Mouse (Mus musculus) heart, embryonic 11.5 days (tissue): ENCODE data around the gene Cox17. TPM values are rescaled to one million over a fixed set of nuclear protein-coding genes. Genes with fewer than 3 reads are reported as not detected.

Experiments
- ATAC-seq: fragments of 200-750 bp; cut with Nextera tagmentation; replicated peaks from 2 replicates; pipeline ENCODE4 v1.8.0; 2017; ENCODE audit warnings: moderate library complexity; ENCODE audit not compliant: insufficient number of reproducible peaks, low FRiP score, low TSS enrichment
- H3K27ac ChIP-seq: fragments of 300-500 bp; sonication (generic); 2 replicates; pipeline ENCODE4 v1.5.1; 2014; ENCODE audit warnings: mild to moderate bottlenecking, low read depth, low read length
- H3K27me3 ChIP-seq: fragments of 300-500 bp; sonication (generic); 2 replicates; pipeline ENCODE4 v1.6.1; 2014; ENCODE audit warnings: mild to moderate bottlenecking, low read length, mixed read lengths; ENCODE audit not compliant: control insufficient read depth, insufficient read depth
- H3K36me3 ChIP-seq: fragments of 300-500 bp; sonication (generic); 2 replicates; pipeline ENCODE4 v1.6.1; 2014; ENCODE audit warnings: mild to moderate bottlenecking, low read length, moderate library complexity, mixed read lengths; ENCODE audit not compliant: control insufficient read depth, insufficient read depth
- H3K4me1 ChIP-seq: fragments of 300-500 bp; sonication (generic); 2 replicates; pipeline ENCODE4 v1.6.1; 2014; ENCODE audit warnings: low read length; ENCODE audit not compliant: control insufficient read depth, insufficient read depth
- H3K4me2 ChIP-seq: fragments of 300-500 bp; sonication (generic); 2 replicates; pipeline ENCODE4 v1.6.1; 2014; ENCODE audit warnings: mild to moderate bottlenecking, moderate library complexity
- H3K4me3 ChIP-seq: fragments of 300-500 bp; sonication (generic); 2 replicates; pipeline ENCODE4 v1.5.1; 2014; ENCODE audit warnings: low read depth, low read length
- H3K9ac ChIP-seq: fragments of 300-500 bp; sonication (generic); 2 replicates; pipeline ENCODE4 v1.6.1; 2014; ENCODE audit warnings: mild to moderate bottlenecking, low read depth, low read length, moderate library complexity
- H3K9me3 ChIP-seq: fragments of 300-500 bp; sonication (generic); replicated peaks from 2 replicates; pipeline ENCODE4 v1.6.1; 2016; ENCODE audit warnings: low read length; ENCODE audit not compliant: control insufficient read depth
- WGBS: fragments of 180-500 bp; shearing (Covaris S2); extraction: QIAGEN DNeasy Blood & Tissue Kit; methylation state at CpG from one replicate; pipeline ENCODE4 v1.1.7; 2014; ENCODE audit not compliant: insufficient replicate concordance; 5-methylcytosine and 5-hydroxymethylcytosine counted together
- polyA plus RNA-seq: library from polyadenylated mRNA; unstranded; fragments of >200 nt; fragmentation: Nextera tagmentation; extraction: Ambion mirVana; gene quantifications from 2 replicates; pipeline ENCODE4 v1.2.1, GENCODE M21; 2014

Cox17 gene
- polyA plus RNA-seq, 1 experiment from 2014 or later = 314 TPM

DNA sequence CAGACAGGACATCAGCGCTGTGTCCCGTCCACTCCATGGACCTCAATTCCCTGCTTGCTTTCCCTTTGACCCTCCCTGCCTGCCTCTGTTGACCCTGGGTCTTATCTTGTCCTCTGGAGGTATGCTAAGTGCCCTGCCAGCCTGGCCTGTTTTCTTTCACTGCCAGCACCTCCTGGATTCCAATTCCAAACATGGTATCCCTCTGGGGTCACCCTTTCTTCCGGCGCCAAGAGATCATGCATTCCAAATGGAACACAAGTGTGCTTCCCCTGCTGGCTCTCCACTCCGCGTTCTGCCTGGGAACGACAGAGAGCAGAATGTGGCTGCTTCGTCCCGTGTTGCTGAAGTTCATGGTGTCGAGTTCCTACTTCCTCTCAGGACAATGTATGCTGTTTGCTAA, 15.1 kb downstream of the Cox17 start, which contains the start of gene Popdc2:
Gene Popdc2, plus strand, starts transcription at position 277 of the 400 bp plus-strand sequence.
- H3K27me3 ChIP-seq = no peaks in the 10 kb centered on the region
- H3K4me2 ChIP-seq = peak within 1 kb of the TSS; percentile 68
- peaks cover 32% of the 10 kb centered on the region for H3K4me1 ChIP-seq
- H3K9me3 ChIP-seq = no peaks in the 10 kb centered on the region
- H3K9ac ChIP-seq = peak within 1 kb of the TSS; percentile 86
- H3K4me3 ChIP-seq = peak within 1 kb of the TSS; percentile 66
- WGBS = 11% methylated on average over 10 of the region's 10 CpGs
- peak within 1 kb of the TSS; percentile 99 for H3K27ac ChIP-seq
- H3K36me3 ChIP-seq = 0 out of 2 replicates have a peak, but pooled peaks cover under 1% of the 10 kb centered on the region
- ATAC-seq = peak; percentile 73

GRCm38 (mm10) chr16:38362493-38363255, 15.9 kb downstream of the Cox17 start:
- no peaks in the 10 kb centered on the region for H3K36me3 ChIP-seq
- H3K4me2 ChIP-seq = peak overlapping the region; percentile 68
- peak overlapping the region; percentile 66 for H3K4me3 ChIP-seq
- 33% methylated on average over 20 of the region's 20 CpGs for whole genome bisulfite sequencing
- peak overlapping the region; percentile 86 for H3K9ac ChIP-seq
- no peaks in the 10 kb centered on the region for H3K9me3 ChIP-seq
- H3K27me3 ChIP-seq = no peaks in the 10 kb centered on the region
- ATAC-seq = no peak; the same call in 1 of the 2 replicates
- H3K27ac ChIP-seq = peak overlapping the region; percentile 99
- H3K4me1 ChIP-seq = peaks cover 32% of the 10 kb centered on the region

DNA sequence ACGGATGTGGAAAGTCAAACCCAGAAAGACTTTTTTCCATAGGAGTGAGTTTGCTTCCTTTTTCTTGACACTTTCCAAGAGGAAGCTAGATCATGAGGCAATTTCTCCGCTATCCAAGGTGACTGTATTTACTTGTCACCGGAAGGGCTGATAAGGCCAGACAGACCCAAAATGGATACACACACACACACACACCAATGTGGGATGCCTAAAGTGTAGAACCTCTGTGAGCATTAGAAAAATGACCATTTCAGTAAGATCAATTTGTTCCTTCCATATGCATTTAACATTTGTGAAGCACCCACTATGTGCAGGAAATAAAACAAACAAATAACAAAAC, 16.4 kb downstream of the Cox17 start:
- Histone ChIP-seq H3K36me3 (no peaks in the 10 kb centered on the region), H3K4me1 (peaks cover 32% of the 10 kb centered on the region), H3K4me3 (peak overlapping the region; percentile 66), H3K9me3 (no peaks in the 10 kb centered on the region), H3K27ac (peak overlapping the region; percentile 99), H3K4me2 (peak overlapping the region; percentile 68), H3K27me3 (no peaks in the 10 kb centered on the region), H3K9ac (peak overlapping the region; percentile 86)
- 12% methylated on average over 3 of the region's 3 CpGs for WGBS
- no peak for ATAC-seq

GRCm38 (mm10) chr16:38363657-38364056, 16.9 kb downstream of the Cox17 start:
- no peak for ATAC-seq
- peaks cover 35% of the 10 kb centered on the region for H3K4me1 ChIP-seq
- H3K4me3 ChIP-seq = peak overlapping the region; percentile 66

DNA sequence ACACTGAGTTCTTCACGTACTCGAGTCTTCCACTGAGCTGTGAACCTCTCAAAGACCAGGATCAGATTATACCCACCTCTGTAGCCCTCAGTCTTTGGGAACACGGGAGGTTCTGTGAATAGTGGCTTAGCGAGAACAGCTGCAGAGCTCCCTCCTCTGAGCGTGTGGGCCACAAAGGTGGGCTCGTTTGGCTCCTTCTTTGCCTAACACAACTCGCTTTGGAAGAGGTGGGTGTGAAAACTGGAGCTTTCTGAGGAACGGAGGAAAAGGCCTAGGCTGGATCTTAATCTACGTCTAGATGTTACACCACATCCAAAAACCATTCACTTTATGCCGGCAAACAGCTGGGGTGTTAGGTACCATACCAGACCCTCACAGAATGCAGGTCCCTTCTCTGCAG, 18.6 kb downstream of the Cox17 start:
- H3K9me3 ChIP-seq = no peaks in the 10 kb centered on the region
- H3K36me3 ChIP-seq = peaks cover 3% of the 10 kb centered on the region; the same call in 1 of the 2 replicates
- no peaks in the 10 kb centered on the region for H3K27me3 ChIP-seq
- H3K4me3 ChIP-seq = peak overlapping the region; percentile 66
- H3K9ac ChIP-seq = peak overlapping the region; percentile 86
- 0 out of 2 replicates have a peak overlapping the region, but pooled peaks have one; percentile 99 for H3K27ac ChIP-seq
- H3K4me2 ChIP-seq = peak overlapping the region; percentile 68
- no peak for ATAC-seq
- peaks cover 37% of the 10 kb centered on the region for H3K4me1 ChIP-seq
- 53% methylated on average over 10 of the region's 10 CpGs for WGBS

More at GRCm38 (mm10) chr16:38363657-38364056, 16.9 kb downstream of the Cox17 start:
- 24% methylated on average over 7 of the region's 7 CpGs for WGBS
- no peaks in the 10 kb centered on the region for H3K36me3 ChIP-seq
- no peaks in the 10 kb centered on the region for H3K27me3 ChIP-seq
- H3K9ac ChIP-seq = peak overlapping the region; percentile 86
- H3K9me3 ChIP-seq = no peaks in the 10 kb centered on the region
- H3K27ac ChIP-seq = peak overlapping the region; percentile 99
- H3K4me2 ChIP-seq = peak overlapping the region; percentile 68

GRCm38 (mm10) chr16:38366231-38366630, 19.4 kb downstream of the Cox17 start:
- H3K4me3 ChIP-seq = peak overlapping the region; percentile 66
- no peaks in the 10 kb centered on the region for H3K9me3 ChIP-seq
- peak overlapping the region; percentile 68 for H3K4me2 ChIP-seq
- H3K27ac ChIP-seq = peak overlapping the region; percentile 99; the same call in 1 of the 2 replicates
- H3K36me3 ChIP-seq = peaks cover 3% of the 10 kb centered on the region; the same call in 1 of the 2 replicates
- no peaks in the 10 kb centered on the region for H3K27me3 ChIP-seq
- WGBS = 50% methylated on average over 4 of the region's 4 CpGs
- peak overlapping the region; percentile 86 for H3K9ac ChIP-seq
- ATAC-seq = no peak
- H3K4me1 ChIP-seq = peaks cover 36% of the 10 kb centered on the region

DNA sequence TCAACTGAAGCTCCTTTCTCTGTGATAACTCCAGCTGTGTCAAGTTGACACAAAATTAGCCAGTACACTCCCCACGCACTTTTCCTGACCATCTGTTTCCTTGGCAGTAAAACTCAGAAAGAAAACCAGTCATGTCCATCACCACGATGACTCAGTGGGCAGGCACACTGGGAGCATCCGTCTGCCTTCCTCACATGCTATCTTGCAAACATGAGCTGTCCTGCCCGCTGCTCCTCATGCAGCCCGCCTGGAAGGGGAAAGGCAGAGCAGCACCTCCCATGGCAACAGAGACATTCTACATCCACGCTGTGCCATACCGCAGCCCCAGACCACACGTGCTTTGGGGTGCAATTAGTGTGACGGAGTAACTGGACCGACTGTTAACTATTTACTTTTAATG, 21.5 kb downstream of the Cox17 start:
- Histone ChIP-seq H3K27ac (no peak overlapping the region), H3K9me3 (no peaks in the 10 kb centered on the region), H3K27me3 (no peaks in the 10 kb centered on the region), H3K4me3 (peak overlapping the region; percentile 23; the same call in 1 of the 2 replicates), H3K9ac (no peak overlapping the region), H3K4me2 (peak overlapping the region; percentile 52), H3K36me3 (peaks cover 3% of the 10 kb centered on the region; the same call in 1 of the 2 replicates), H3K4me1 (peaks cover 31% of the 10 kb centered on the region)
- ATAC-seq = no peak
- WGBS = 44% methylated on average over 10 of the region's 10 CpGs

DNA sequence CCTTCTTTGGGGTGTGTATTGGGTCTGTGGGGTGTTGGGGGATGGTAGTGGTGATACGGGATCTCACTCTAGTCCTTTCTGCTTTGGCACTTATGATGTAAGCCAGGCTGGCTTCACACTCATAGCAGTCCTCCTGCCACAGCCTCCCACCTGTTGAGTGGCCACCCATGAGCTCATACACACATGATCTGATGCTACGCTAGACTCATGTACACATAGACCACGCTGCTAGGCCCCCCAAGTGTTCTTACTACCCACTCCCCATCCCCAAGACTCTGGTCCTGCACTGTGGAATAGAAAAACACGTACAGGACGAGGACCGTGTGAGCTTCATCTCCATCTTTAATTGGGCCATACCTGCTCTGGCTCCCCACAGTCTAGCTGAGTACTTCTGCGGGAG, 22.2 kb downstream of the Cox17 start:
- Histone ChIP-seq H3K27me3 (no peaks in the 10 kb centered on the region), H3K4me3 (no peak overlapping the region), H3K4me1 (peaks cover 34% of the 10 kb centered on the region), H3K4me2 (peak overlapping the region; percentile 52; the same call in 1 of the 2 replicates), H3K36me3 (peaks cover 5% of the 10 kb centered on the region), H3K9ac (no peak overlapping the region), H3K27ac (no peak overlapping the region), H3K9me3 (no peaks in the 10 kb centered on the region)
- no peak for ATAC-seq
- WGBS = 74% methylated on average over 7 of the region's 7 CpGs
